Mouse (Mus musculus) spleen, adult 2 months (tissue): ENCODE results near the gene Atp23. TPM values are rescaled to one million over a fixed set of nuclear protein-coding genes. Genes with fewer than 3 reads are reported as not detected.
A peak's percentile ranks its signal among the peaks of the same experiment; 100 is the strongest.

ENCODE experiments used
- DNase-seq, 2 experiments: peaks; one replicate each; pipeline versions ENCODE4 v3.0.0 to v3.0.0-alpha.2; 2012 to 2021; ENCODE audit warnings: low spot score in 2 of 2, low read depth in 1 of 2
- H3K27ac ChIP-seq: fragments of 200-500 bp; 2 replicates; pipeline ENCODE4 v1.5.1; 2012; ENCODE audit warnings: low read length, inconsistent platforms; ENCODE audit not compliant: insufficient read depth
- H3K27me3 ChIP-seq: fragments of 200-500 bp; 2 replicates; pipeline ENCODE4 v1.6.1; 2012; ENCODE audit warnings: mild to moderate bottlenecking, moderate library complexity, low read length, inconsistent platforms; ENCODE audit not compliant: control insufficient read depth, insufficient read depth
- H3K36me3 ChIP-seq: fragments of 200-500 bp; 2 replicates; pipeline ENCODE4 v1.6.1; 2012; ENCODE audit warnings: mild to moderate bottlenecking, low read length, inconsistent platforms; ENCODE audit not compliant: control insufficient read depth, insufficient read depth
- H3K4me1 ChIP-seq: fragments of 200-500 bp; 2 replicates; pipeline ENCODE4 v1.6.1; 2011; ENCODE audit warnings: inconsistent platforms; ENCODE audit not compliant: control insufficient read depth, insufficient read depth, insufficient read length
- H3K4me3 ChIP-seq: fragments of 200-500 bp; 2 replicates; pipeline ENCODE4 v1.5.1; 2011; ENCODE audit warnings: mild to moderate bottlenecking, inconsistent platforms; ENCODE audit not compliant: insufficient read depth, insufficient read length; ENCODE audit errors: extremely low read depth
- CTCF ChIP-seq: fragments of 200-500 bp; IDR thresholded peaks from 2 replicates; pipeline ENCODE4 v1.5.1; 2011; ENCODE audit warnings: mild to moderate bottlenecking, inconsistent platforms; ENCODE audit not compliant: insufficient read depth, insufficient read length, insufficient replicate concordance; ENCODE audit errors: extremely low read depth
- POLR2A ChIP-seq: fragments of 200-500 bp; IDR thresholded peaks from 2 replicates; pipeline ENCODE4 v1.6.1; 2011; ENCODE audit warnings: low read depth, low read length, inconsistent platforms
- WGBS: fragments of 180-500 bp; shearing (Covaris S2); methylation state at CpG from one replicate; pipeline ENCODE4 v1.1.7; 2018; 5-methylcytosine and 5-hydroxymethylcytosine counted together
- polyA plus RNA-seq: library from polyadenylated mRNA; depleted of rRNA; stranded (reverse); fragments of >200 nt; gene quantifications from 2 replicates; pipeline ENCODE4 v1.2.3, GENCODE M21; 2012

Atp23 gene
- polyA plus RNA-seq, 1 experiment = 6.8 TPM

DNA sequence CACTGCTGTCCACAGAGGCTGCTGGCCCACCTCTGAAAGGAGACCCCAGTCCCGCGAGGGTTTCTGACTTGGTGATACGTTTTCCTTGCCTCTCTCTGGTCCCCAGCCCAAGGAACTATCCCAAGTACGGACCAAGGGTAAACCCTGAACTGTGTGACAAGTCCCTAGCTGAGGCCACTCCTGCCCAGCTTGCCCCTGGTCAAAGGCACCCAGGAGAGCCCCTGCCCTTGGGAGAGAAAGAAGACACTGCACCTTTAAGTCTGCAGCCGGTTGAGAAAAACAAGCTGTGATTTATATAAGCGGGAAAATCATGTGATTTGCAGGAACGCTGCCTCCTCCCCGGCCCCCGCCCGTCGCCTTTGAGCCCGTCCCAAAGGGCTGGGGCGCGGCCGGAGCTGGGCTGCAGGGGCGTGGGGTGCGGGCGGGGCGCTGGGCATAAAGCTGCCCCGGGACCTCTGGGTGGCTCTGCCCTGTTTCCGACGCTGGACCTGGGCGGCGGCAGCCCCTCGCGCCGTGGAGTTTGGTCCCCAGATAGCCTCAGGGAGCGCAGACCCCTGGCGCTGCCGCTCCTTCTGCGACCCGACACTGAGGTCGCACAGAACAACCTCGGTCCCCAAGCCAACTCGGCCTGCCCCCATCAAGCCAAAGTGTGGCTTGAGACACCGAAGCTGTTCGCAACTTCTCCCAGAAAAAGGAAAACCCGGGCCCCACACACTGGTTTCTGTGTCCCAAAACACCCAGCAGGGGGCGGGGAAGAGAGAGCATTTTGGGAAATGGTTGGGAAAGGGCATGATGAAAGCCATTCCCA lies 27.1 kb upstream of the Atp23 start:
- Histone ChIP-seq H3K4me1 (no peaks in the 10 kb centered on the region; the same call in 1 of the 2 replicates), H3K4me3 (no peak overlapping the region; the same call in 1 of the 2 replicates), H3K27ac (peak overlapping the region; percentile 74), H3K36me3 (no peaks in the 10 kb centered on the region), H3K27me3 (peaks cover 7% of the 10 kb centered on the region; the same call in 1 of the 2 replicates)
- TF ChIP-seq CTCF (no peak), POLR2A (no peak)
- 4% methylated on average over 39 of the region's 39 CpGs for WGBS
- no peak for DNase-seq

DNA sequence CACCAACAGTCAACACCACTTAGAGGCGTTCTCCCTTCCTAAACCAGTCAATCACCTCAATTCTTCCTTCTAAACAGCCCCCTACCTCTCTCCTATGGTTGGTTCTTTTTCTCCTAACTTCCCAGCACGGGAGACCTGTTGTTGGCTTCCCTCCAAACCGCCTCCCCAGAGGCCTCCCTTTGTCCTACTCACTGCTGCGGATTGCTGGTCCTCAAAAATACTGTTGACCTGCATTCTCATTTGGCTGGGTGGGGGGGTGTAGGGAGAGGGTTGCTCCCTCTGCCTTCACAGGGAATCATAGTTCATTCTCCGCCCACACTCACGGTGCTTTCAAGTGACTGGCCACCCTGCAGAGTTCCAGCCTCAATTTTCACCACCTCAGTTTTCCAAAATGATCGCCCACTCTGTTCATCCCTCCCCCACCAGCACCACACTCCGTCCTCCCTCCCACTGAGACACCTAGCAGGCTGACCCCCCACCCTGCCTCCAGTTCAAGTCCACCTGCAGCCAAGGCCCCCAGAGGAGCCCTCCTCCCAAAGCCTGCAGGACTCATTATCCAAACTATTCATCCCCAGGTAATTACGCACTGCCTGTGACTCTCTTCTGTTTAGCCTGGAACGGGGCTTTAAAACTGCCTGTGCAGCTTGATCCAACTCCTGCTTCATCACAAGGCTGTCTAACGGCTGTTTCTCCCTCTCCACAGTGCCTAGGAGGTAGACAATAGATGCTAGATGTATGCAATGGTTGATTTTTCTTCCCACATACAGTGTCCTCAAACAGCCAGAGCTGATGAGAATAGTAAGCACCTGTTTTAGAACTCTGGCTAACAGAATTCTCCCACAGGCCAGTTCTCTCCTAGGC lies 26.2 kb upstream of the Atp23 start:
- Histone ChIP-seq H3K36me3 (no peaks in the 10 kb centered on the region), H3K27ac (peak overlapping the region; percentile 74; the same call in 1 of the 2 replicates), H3K4me3 (no peak overlapping the region), H3K4me1 (no peaks in the 10 kb centered on the region; the same call in 1 of the 2 replicates), H3K27me3 (peaks cover 7% of the 10 kb centered on the region; the same call in 1 of the 2 replicates)
- no peak for DNase-seq
- TF ChIP-seq POLR2A (no peak), CTCF (no peak)
- WGBS = 71% methylated on average over 11 of the region's 11 CpGs

DNA sequence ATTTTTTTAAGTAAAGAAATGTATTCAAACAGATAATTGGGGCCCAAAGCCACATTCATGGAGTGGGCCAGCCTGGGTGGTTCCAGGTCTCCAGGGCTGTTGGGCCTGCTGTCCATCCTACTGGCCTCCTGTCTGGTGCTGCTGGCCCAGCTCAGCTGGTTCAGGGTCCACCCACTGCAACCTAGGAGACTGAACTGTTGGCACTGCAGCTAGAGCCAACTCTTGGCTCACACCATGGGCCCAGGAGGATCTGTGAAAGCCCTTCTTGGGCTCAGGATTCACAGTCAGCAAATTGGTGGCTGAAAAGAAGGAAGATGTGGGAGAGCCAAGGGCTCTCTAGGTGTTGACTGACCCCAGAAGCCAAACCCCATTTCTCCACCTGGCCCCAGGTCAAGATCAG lies 24.2 kb upstream of the Atp23 start:
- no peaks in the 10 kb centered on the region; the same call in 1 of the 2 replicates for H3K4me1 ChIP-seq
- TF ChIP-seq POLR2A = no peak
- no peak for TF ChIP-seq CTCF
- H3K27me3 ChIP-seq = peaks cover 7% of the 10 kb centered on the region; the same call in 1 of the 2 replicates
- no peak overlapping the region for H3K4me3 ChIP-seq
- DNase-seq = no peak
- H3K27ac ChIP-seq = no peak overlapping the region
- H3K36me3 ChIP-seq = no peaks in the 10 kb centered on the region

DNA sequence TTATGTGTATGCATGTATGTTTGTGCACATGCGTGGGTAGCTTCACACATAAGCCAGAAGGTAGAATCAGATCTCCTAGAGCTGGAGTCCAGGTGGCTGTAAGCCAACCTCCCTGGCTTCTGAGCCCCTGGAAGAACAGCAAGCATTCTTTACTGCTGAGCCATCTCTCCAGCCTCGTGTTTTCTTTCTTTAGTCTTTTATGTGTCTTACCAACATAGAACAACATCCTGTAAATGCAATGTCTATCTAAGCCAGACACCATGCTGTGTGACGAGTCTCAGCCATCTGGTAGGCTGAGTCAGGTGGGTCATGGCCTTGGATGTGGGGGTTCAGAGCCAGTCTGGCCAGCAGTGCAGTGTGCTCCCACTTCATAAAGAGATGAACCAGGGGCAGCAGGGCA lies 22.9 kb upstream of the Atp23 start:
- no peak overlapping the region for H3K4me3 ChIP-seq
- no peak for DNase-seq
- no peak for TF ChIP-seq CTCF
- no peak for TF ChIP-seq POLR2A
- no peaks in the 10 kb centered on the region; the same call in 1 of the 2 replicates for H3K4me1 ChIP-seq
- no peak overlapping the region for H3K27ac ChIP-seq
- WGBS = 55% methylated on average over 3 of the region's 3 CpGs
- H3K27me3 ChIP-seq = peaks cover 7% of the 10 kb centered on the region; the same call in 1 of the 2 replicates
- no peaks in the 10 kb centered on the region for H3K36me3 ChIP-seq

DNA sequence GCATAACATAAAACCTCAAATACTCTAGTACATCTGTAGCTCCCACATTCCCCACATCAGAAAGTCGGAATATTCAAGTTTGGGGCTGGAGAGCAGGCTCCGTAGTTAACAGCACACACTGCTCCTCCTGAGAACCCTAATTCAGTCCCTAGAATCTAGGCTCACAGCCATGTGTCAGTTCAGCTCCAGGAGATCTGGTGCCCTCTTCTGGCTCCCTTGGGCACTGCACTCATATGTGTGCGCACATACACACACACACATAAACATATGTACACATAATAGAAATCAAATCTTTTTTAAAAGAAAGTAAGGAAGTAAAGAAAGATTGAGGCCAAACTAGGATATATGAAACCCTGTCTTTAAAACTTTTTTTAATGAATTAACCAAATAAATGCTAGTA lies 19.1 kb upstream of the Atp23 start:
- no peak overlapping the region for H3K27ac ChIP-seq
- TF ChIP-seq CTCF (no peak), POLR2A (no peak)
- no peaks in the 10 kb centered on the region for H3K36me3 ChIP-seq
- no peak overlapping the region for H3K4me3 ChIP-seq
- H3K27me3 ChIP-seq = no peaks in the 10 kb centered on the region
- DNase-seq = no peak
- no peaks in the 10 kb centered on the region for H3K4me1 ChIP-seq
- WGBS = 96% methylated on average over 3 of the region's 3 CpGs

DNA sequence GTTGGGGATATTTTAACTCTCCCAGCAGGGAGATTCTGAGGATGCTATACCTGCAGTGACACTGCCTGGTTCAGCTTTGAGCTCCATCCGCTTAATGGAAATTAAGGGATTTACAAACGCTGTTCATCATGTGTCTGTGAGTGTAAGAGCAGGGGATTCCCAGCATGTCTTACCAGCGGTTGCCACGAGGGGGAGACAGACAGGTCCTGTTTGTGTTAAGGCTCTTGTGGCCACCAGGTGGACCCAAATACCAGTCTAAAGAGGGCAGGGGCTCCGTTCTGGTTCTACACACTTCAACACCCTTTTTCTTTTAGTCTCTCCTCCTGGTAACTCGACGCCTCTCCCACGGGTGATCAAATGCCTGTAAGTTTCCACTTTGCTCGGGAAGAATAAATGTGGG lies 17.9 kb upstream of the Atp23 start:
- Histone ChIP-seq H3K4me3 (no peak overlapping the region), H3K4me1 (no peaks in the 10 kb centered on the region), H3K27ac (no peak overlapping the region), H3K36me3 (no peaks in the 10 kb centered on the region), H3K27me3 (no peaks in the 10 kb centered on the region)
- TF ChIP-seq POLR2A = no peak
- TF ChIP-seq CTCF = peak; percentile 100
- DNase-seq = peak; percentile 84 to 85
- WGBS = 2% methylated on average over 9 of the region's 9 CpGs
